Mouse (Mus musculus): ENCODE data around the gene Zbtb7a.
"Not testable (repeated sequence)": the region's sequence is repeated elsewhere in the genome, so short reads cannot be mapped to it uniquely, and the experiment has no call there.

The Zbtb7a gene

DNA sequence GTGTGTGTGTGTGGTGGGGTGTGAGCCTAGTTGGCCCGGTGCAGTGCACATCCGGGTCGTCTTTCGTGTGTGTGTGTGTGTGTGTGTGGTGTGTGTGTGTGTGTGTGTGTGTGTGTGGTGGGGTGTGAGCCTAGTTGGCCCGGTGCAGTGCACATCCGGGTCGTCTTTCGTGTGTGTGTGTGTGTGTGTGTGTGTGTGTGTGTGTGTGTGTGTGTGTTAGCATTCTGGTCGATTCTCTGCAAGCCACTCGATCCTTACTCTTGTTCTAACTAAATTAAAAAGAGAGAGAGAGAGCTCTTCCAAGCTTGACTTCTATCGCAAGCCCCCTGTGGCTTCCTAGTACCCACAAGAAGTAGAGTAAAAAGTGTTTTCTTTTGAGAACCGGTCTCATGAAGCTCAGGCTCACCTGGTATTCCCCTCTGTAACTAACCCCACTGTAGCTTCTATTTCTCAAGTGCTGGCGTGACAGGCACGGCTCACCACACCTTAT is 34.4 kb downstream of the Zbtb7a start:
- peak; percentile 55 for DNase-seq

DNA sequence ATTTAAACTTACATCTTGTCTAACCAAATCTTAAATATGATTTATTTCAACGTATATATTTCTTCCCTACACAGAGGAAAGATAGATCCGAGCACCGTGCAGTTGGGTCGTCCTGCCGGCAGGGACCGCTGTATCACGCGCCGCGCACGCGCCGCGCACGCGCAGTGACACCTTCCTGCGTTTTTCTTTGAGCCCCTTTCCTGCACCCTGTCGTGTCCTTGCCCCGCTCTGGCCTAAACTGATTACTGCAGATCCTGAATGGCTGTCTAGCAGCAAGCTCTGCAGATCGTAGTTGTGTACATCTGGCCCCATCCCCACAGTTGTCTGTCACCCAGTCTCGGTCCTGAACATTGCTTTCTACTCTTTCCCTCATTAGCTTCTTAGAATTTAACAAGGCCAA is 38.1 kb downstream of the Zbtb7a start:
- DNase-seq, result peak; percentile 90

DNA sequence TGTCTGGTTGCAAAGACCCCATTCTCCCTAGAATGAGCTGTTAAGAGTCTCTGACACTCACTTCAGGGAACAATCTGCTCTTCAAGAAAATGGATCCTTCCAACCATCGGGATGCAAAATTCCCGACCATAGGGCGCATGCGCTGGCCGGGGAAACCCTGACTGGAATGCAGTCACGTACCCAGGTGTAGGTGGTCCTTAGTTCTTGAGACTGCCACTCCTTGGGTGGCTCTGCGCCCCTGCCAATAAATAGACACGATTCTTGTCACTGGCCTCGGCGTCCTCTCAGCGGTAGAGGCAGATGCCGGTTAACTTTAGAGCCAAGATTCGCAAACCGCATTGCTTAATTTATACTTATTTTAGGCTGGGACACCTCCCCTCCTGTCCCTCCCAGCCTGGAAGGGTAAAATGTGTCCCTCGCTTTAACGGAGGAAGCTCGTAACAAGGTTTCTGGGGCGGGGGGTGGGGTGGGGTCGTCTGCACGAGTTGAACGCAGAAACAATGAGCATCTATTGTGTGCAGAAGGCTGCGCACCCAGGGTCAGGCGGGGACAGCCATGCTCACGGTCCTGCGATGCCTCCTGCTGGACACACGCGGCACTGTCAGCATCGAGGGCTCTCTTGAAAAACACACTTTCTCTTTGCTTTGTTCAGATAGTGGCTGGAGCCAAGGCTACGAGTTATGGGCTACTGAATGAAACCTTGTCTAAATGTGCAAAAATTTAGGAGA is 39.8 kb downstream of the Zbtb7a start:
- DNase-seq, result peak; percentile 93

DNA sequence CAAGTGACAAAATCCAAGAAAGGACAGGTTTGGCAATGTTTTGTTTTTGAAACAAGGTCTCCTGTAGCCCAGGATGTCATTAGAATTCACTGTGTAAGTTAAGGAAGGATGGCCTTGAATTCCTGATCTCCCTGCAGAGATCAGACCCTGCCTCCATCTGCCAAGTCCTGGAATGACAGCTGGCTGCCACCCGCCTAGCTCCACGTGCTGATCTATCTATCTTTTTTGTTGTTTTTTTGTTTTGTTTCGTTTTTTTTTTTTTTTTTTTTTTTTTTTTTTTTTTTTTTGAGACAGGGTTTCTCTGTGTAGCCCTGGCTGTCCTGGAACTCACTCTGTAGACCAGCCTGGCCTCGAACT is 40.3 kb downstream of the Zbtb7a start:
- not testable (repeated sequence) for DNase-seq

DNA sequence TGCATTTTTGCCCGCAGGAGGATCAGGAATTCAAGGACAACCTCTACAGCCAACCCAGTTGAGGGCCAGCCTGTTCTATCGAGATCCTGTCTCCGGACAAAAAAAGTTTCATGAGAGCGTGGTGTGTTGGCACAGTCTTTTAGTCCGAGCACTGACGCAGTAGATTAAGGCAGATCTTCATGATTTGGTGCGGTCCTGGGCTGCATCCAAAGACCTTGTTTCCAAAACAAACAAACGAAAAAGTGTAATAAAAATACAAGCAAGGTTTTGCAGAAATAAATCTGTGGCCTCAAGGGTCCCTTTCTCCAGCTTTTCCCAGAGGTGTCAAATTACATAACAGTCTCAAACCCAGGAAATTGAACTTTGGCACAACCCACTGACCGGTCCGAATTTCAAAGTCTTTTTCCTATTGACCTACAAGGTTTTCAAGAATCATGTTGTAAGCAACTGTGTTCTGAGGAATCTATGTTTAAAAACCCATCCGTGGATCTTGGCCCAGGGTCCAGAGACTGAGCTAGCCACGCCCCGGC is 41.0 kb downstream of the Zbtb7a start:
- peak; percentile 78 for DNase-seq

DNA sequence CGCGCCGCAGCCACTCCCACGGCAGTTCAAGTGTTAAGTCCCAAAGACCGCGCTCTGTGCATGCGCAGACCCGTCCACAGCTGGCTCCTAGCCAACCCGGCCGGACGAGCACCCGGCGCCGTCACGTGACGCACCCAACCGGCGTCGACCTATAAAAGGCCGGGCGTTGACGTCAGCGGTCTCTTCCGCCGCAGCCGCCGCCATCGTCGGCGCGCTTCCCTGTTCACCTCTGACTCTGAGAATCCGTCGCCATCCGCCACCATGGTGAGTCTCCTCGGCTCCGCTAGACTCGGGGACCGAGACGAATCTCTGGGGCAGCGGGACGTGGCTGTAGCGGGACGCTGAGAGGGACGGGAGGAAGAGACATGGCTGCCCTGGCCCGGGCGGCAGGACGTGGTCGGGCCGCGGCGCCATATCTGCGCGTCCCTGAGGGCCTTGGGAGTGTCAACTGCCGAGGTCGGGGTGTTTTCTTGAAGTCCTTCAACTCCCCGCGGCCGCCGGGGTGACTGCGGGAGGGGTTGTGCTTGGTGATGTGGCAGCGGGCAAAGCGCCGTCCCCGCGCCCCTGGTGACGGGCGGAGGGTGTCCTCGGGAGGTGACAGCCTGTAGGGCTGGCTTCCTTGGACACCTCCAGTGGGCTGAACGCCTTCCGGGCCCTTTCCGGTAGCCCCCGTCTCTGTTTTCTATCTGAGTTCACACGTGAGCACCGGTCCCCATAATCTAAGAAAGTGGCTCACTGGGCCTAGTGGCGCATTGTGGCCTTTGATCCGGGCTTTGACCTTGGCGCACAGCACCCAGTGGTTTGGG is 41.6 kb downstream of the Zbtb7a start, which contains the start of gene Eef2:
Gene Eef2 (plus strand): TSS at position 166 of the 806 bp plus-strand sequence.
- DNase-seq, result peak; percentile 100

DNA sequence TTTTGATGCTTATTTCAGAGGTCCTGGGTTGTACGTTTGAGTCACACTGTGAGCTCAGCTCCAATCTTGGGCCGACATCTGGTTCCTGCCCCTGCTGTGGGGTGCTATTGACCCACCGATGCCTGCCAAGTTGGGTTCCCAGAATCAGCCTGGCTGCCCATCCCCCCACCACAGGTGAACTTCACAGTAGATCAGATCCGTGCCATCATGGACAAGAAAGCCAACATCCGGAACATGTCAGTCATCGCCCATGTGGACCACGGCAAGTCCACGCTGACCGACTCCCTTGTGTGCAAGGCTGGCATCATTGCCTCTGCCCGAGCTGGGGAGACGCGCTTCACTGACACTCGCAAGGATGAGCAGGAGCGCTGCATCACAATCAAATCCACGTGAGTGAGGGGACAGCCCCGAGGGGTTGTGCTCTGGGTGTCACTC is 42.5 kb downstream of the Zbtb7a start:
- peak; percentile 67 for DNase-seq

DNA sequence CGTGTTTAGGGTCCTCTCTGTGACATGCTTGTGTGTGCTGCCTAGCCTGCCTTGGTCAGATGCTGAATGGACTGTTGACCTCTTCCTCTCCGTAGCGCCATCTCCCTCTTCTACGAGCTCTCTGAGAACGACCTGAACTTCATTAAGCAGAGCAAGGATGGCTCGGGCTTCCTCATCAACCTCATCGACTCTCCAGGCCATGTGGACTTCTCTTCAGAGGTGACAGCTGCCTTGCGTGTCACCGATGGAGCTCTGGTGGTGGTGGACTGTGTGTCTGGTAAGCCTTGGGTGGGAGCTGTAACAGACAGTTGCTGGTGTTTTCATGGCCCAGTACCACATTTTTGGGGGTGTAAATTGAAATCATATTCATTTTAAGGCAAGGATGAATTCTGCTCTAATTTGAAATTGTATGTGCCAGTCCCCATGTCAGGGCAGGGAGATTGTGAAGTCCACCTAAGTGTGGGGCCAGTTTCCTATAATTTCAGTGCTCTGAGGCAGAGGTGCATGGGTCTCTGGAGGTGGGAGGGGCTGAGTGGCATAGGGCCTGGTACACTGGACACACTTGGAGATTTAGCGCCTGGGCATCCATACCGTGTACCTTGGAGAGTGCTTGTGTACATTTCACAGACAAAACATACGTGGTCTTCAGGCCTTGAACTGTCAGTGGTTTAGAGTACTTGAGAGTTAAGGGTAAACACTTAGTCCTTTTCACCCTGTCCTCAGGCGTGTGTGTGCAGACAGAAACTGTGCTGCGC is 43.1 kb downstream of the Zbtb7a start:
- DNase-seq, result no peak

DNA sequence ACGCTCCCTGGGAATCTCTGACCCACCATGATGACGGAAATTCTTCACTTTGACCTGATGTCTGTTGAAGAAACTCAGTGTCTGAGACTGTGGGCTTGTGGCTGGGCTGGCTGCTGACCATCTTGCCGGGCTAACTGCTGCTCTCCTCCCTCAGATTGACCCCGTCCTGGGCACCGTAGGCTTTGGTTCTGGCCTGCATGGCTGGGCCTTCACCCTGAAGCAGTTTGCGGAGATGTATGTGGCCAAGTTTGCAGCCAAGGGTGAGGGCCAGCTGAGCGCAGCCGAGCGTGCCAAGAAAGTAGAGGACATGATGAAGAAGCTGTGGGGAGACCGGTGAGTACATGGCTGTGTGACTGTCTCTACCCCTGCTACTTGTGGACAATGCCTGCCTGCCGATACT is 43.9 kb downstream of the Zbtb7a start:
- no peak for DNase-seq

DNA sequence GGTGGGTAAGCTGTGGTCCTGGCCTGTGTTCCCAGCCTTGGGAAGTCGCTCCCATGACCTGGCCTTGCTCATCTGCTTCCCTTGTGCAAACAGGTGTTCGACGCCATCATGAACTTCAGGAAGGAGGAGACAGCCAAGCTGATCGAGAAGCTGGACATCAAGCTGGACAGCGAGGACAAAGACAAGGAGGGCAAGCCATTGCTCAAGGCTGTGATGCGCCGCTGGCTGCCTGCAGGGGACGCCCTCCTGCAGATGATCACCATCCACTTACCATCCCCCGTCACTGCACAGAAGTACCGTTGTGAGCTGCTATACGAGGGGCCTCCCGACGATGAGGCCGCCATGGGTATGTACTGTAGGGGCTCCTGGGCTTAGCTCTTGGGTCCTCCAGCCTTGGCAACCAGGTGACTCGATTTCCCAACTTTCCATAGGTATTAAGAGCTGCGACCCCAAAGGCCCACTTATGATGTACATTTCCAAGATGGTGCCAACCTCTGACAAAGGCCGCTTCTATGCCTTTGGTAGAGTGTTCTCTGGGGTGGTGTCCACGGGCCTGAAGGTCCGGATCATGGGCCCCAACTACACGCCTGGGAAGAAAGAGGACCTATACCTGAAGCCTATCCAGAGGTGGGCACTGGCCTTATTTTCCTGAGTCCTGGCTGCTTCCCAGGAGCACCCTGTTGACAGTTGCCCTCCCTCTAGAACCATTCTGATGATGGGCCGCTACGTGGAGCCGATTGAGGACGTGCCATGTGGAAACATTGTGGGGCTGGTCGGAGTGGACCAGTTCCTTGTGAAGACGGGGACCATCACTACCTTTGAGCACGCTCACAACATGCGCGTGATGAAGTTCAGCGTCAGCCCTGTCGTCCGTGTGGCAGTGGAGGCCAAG is 44.7 kb downstream of the Zbtb7a start:
- DNase-seq, result no peak

DNA sequence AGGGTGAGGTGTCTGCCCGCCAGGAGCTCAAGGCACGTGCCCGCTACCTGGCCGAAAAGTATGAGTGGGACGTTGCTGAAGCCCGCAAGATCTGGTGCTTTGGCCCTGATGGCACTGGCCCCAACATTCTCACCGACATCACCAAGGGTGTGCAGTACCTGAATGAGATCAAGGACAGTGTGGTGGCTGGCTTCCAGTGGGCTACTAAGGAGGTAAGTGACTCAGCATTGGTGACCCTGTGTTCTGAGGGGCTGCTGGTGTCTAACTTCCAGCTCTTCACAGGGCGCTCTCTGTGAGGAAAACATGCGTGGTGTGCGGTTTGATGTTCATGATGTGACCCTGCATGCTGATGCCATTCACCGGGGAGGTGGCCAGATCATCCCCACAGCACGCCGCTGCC is 45.9 kb downstream of the Zbtb7a start:
- DNase-seq, result no peak

DNA sequence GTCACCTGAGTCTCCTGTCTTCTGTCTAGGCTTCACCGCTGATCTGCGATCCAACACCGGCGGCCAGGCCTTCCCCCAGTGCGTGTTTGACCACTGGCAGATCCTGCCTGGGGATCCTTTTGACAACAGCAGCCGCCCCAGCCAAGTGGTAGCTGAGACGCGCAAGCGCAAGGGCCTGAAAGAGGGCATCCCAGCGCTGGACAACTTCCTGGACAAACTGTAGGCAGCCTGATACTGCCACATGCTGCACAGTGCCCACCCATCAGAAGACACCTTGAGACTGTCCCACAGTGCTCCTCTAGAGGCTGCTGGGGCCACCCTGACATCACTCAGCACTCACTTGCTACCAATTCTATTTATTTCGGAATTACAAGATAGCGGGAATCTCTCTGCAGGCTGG is 46.8 kb downstream of the Zbtb7a start:
- DNase-seq, result peak; percentile 33

DNA sequence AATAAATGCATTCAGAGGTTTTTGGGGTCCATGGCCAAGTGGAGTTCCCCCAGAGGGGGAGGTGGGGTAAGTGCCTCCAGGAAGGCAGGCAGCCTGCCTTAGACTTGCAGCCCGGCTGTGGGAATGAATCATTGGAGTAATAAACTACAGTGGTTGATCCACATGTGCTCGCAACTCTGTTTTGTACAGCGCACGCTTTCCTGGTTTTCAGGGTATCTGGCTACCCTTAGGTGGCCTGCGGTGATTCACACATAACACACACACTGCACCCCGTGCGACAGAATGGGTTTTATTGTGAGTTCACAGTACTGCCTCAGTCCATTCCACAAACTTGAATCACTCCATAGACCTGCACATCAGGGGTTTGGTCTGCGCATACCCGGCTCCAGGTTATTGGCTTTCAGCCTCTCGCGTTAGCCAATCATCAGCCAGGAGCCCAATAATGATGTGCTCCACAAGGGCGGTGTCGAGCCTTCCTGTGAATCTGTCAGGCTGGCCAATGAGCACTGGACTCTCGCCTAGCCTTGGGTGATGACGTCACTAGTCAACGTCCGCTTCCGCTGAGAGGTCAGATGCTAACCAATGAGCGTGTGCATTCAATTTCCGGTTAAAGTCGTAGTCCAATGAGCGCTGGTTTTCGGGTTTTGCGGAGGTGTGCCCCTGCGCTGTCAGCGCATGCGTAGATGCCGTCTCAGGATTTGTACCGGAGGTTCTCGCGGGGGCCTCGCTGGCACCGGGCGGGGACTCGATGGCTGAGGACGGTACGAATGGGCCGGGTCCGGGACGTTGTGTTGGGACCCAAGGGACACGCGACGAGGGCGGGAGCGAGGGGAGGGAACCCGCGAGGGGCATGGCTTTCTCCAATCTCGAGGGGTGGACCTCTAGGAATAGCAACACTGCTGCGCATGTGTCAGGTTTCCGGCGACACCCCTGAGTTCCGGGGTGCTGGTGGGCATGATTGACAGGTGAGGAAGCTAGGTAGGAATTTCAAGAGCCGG is 47.6 kb downstream of the Zbtb7a start, which contains the start of gene Dapk3:
Gene Dapk3 (plus strand): TSS at position 670 of the 998 bp plus-strand sequence.
- DNase-seq, result peak; percentile 96

DNA sequence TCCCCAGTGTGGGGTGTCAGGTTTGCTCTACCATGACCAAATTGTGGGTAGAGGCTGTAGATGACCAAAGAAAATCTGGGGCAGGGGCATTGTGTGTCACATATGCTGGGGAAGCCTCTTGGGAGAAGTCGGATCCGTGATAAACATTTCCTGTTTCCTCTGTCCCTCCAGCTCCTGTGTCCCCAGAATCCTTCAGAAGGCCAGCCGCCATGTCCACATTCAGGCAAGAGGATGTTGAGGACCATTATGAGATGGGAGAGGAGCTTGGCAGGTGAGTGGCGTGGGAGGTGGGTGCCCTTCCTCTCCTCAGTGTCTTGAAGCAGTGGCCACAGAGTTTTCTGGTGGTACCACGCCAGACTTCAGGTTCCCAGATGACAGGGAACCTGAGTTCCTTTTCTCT is 48.8 kb downstream of the Zbtb7a start, which contains the start of gene 4930442H23Rik:
Gene 4930442H23Rik (minus strand): TSS at position 45 of the 400 bp plus-strand sequence.
- no peak for DNase-seq

DNA sequence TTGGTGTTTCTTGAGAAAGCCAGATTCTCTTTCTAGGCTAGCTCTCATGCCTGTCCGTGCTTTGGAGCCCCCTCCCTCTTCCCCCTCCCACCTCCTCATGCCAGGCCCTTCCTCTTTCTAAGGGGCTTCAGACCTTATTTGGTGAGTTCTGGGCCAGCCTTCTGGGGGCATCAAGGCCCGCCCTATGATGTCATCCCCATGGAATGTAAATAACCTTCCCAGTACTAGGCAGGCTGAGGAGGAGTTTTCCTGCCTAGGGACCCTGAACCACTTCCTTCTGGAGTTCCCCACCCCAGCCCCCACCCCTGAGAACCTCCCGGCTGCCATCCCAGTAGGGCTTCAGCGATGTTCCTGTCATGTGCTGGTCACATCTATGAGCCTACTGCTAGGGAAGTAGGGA is 49.7 kb downstream of the Zbtb7a start:
- no peak for DNase-seq

DNA sequence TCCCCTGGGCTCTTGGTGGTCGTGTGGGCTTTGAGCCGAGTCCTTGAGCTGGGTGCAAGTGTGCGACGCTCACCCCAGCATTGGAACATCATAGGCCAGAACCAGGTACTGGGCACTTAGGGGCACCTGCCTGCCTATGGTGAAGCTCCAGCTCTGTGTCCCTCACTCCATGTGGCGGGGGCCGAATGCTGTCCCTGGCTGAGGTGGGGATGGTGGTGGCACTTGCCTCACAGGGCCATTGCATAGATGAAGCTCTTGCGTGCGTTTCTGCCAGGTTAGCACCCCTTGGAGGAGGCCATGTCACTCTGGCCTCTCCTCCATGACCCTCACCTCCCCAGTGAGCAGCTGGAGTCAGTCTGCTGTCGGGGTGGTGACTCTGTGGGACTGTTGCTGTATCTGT is 52.1 kb downstream of the Zbtb7a start:
- no peak for DNase-seq

DNA sequence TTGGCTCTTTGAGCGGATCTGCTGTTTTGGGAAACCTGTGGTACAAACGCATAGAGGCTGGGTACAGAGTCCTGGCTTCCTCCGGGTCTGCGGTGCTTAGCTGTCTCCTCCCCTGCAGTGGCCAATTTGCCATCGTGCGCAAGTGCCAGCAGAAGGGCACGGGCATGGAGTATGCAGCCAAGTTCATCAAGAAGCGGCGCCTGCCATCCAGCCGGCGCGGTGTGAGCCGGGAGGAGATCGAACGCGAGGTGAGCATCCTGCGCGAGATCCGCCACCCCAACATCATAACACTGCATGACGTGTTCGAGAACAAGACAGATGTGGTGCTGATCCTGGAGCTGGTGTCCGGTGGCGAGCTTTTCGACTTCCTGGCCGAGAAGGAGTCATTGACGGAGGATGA is 54.8 kb downstream of the Zbtb7a start:
- no peak for DNase-seq

DNA sequence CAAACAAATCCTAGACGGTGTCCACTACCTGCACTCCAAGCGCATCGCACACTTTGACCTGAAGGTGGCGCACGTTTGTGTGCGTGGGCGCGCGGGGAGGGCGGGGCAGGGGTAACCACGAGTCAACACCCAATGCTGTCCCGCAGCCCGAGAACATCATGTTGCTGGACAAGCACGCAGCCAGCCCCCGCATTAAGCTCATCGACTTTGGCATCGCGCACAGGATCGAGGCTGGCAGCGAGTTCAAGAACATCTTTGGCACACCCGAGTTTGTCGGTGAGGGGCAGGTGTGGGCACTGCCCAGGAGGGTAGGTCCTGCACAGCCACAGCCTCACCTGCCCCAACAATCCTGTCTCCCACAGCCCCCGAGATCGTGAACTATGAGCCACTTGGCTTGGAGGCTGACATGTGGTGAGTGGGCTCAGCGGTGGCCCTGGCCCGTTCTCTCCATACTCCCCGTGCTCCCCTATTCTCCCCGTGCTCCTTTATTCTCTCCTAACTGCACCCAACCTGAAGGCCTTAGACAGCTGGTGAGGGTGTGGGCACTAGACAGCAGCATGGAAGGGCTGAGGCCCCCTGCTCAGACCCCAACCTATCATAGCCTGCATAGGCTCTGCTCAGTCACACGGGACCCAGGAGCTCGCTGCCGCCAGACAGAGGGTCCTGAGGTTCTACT is 55.4 kb downstream of the Zbtb7a start:
- DNase-seq, result peak; percentile 48

DNA sequence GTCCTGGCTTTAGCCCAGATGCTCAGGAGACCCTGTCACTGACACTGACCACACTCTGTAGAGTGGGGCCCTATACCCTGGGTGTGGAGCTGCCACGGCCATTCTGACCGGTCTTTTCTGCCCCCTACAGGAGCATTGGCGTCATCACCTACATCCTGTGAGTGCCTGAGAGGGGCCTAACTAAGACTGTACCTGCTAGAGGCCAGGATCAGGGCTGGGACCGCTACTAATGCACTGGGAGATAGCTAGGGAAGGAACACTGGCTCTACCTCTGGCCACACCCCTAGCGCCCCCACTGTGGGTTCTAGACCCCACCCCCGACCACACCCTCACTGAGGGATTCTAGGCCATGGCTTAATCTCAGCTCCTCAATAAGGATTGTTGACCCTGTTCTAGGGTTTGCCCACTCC is 55.9 kb downstream of the Zbtb7a start:
- DNase-seq, result no peak

Data from kidney, postnatal 10 days (tissue).